Mouse (Mus musculus) intestine, embryonic 15.5 days (tissue): ENCODE data around the gene Tnfrsf1b. TPM values are rescaled to one million over a fixed set of nuclear protein-coding genes. Genes with fewer than 3 reads are reported as not detected.

Source experiments
- ATAC-seq: fragments of 200-750 bp; cut with Nextera tagmentation; 2 replicates; pipeline ENCODE4 v1.8.0; 2017; ENCODE audit warnings: moderate TSS enrichment, moderate library complexity
- H3K27ac ChIP-seq: fragments of 300-500 bp; sonication (generic); 2 replicates; pipeline ENCODE4 v1.5.1; 2015; ENCODE audit warnings: mild to moderate bottlenecking, inconsistent platforms
- H3K27me3 ChIP-seq: fragments of 300-500 bp; sonication (generic); replicated peaks from 2 replicates; pipeline ENCODE4 v1.6.1; 2015; ENCODE audit warnings: inconsistent platforms
- H3K36me3 ChIP-seq: fragments of 300-500 bp; sonication (generic); 2 replicates; pipeline ENCODE4 v1.6.1; 2015; ENCODE audit warnings: inconsistent platforms
- H3K4me1 ChIP-seq: fragments of 300-500 bp; sonication (generic); replicated peaks from 2 replicates; pipeline ENCODE4 v1.6.1; 2015; ENCODE audit warnings: inconsistent platforms
- H3K4me2 ChIP-seq: fragments of 300-500 bp; sonication (generic); replicated peaks from 2 replicates; pipeline ENCODE4 v1.6.1; 2015; ENCODE audit warnings: mild to moderate bottlenecking, inconsistent platforms
- H3K4me3 ChIP-seq: fragments of 300-500 bp; sonication (generic); replicated peaks from 2 replicates; pipeline ENCODE4 v1.5.1; 2015; ENCODE audit warnings: inconsistent platforms
- H3K9ac ChIP-seq: fragments of 300-500 bp; sonication (generic); 2 replicates; pipeline ENCODE4 v1.6.1; 2015; ENCODE audit warnings: inconsistent platforms
- H3K9me3 ChIP-seq: fragments of 300-500 bp; sonication (generic); 2 replicates; pipeline ENCODE4 v1.6.1; 2016; ENCODE audit warnings: inconsistent platforms
- WGBS: fragments of 180-500 bp; shearing (Covaris S2); methylation state at CpG from one replicate; pipeline ENCODE4 v1.1.7; 2015; 5-methylcytosine and 5-hydroxymethylcytosine counted together
- polyA plus RNA-seq: library from polyadenylated mRNA; unstranded; fragments of >200 nt; fragmentation: Nextera tagmentation; extraction: Ambion mirVana; gene quantifications from 2 replicates; pipeline ENCODE4 v1.2.1, GENCODE M21; 2015

Tnfrsf1b gene
- polyA plus RNA-seq, 1 experiment from 2014 or later = 5.9 TPM

- H3K9me3 ChIP-seq = no peaks in the 10 kb centered on the region
- H3K4me1 ChIP-seq = no peaks in the 10 kb centered on the region
- H3K27me3 ChIP-seq = no peaks in the 10 kb centered on the region
- H3K4me2 ChIP-seq = no peak overlapping the region
- no peak overlapping the region for H3K9ac ChIP-seq
- no peak overlapping the region for H3K27ac ChIP-seq
- no peaks in the 10 kb centered on the region for H3K36me3 ChIP-seq
- ATAC-seq = no peak
- H3K4me3 ChIP-seq = no peak overlapping the region
- WGBS = 91% methylated on average over 4 of the region's 4 CpGs
These were observed 4.9 kb upstream of the Tnfrsf1b start for GRCm38 (mm10) chr4:145251546-145251945.

GRCm38 (mm10) chr4:145250002-145250401 is 3.3 kb upstream of the Tnfrsf1b start:
- WGBS = 76% methylated on average over 4 of the region's 4 CpGs
- Histone ChIP-seq H3K27me3 (no peaks in the 10 kb centered on the region), H3K36me3 (no peaks in the 10 kb centered on the region), H3K9me3 (no peaks in the 10 kb centered on the region), H3K9ac (no peak overlapping the region), H3K27ac (no peak overlapping the region), H3K4me2 (no peak overlapping the region), H3K4me1 (no peaks in the 10 kb centered on the region), H3K4me3 (no peak overlapping the region)
- peak; percentile 41 for ATAC-seq

GRCm38 (mm10) chr4:145247556-145247955 is 886 bp upstream of the Tnfrsf1b start:
- Histone ChIP-seq H3K27me3 (no peaks in the 10 kb centered on the region), H3K27ac (no peak overlapping the region), H3K9ac (no peak overlapping the region), H3K9me3 (no peaks in the 10 kb centered on the region), H3K4me3 (no peak overlapping the region), H3K36me3 (no peaks in the 10 kb centered on the region), H3K4me1 (no peaks in the 10 kb centered on the region), H3K4me2 (no peak overlapping the region)
- WGBS = 71% methylated on average over 2 of the region's 2 CpGs
- ATAC-seq = no peak

GRCm38 (mm10) chr4:145245581-145245980 is 1.1 kb downstream of the Tnfrsf1b start:
- Histone ChIP-seq H3K36me3 (no peaks in the 10 kb centered on the region), H3K9me3 (no peaks in the 10 kb centered on the region), H3K27ac (no peak overlapping the region), H3K4me3 (no peak overlapping the region), H3K4me1 (no peaks in the 10 kb centered on the region), H3K27me3 (no peaks in the 10 kb centered on the region), H3K4me2 (peak overlapping the region; percentile 85), H3K9ac (no peak overlapping the region)
- 86% methylated on average over 3 of the region's 3 CpGs for whole genome bisulfite sequencing
- no peak for ATAC-seq

DNA sequence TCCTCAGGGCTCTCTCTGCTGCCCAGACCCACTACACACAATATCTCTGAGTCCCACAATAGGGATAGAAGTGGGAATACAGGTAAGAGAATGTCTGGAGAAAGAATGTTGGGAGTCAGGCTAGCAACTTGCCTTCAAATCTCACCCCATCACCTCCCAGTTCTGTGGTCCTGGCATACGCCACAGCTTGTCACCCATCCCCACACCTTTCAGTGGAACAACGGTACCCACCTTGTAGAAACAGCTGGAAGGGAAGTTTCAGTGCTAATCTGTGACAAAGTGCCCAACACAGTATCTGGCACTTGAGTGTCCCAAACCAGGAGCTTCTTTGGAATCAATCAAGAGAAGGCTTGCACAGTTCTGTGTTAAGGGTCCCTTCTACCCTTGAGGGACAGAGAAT is 2.0 kb downstream of the Tnfrsf1b start:
- Histone ChIP-seq H3K9ac (no peak overlapping the region), H3K27me3 (no peaks in the 10 kb centered on the region), H3K36me3 (no peaks in the 10 kb centered on the region), H3K4me1 (no peaks in the 10 kb centered on the region), H3K4me3 (no peak overlapping the region), H3K27ac (no peak overlapping the region), H3K9me3 (no peaks in the 10 kb centered on the region), H3K4me2 (no peak overlapping the region)
- ATAC-seq = no peak
- WGBS = 93% methylated on average over 2 of the region's 2 CpGs

- 62% methylated on average over 1 of the region's 1 CpGs for WGBS
- H3K9ac ChIP-seq = no peak overlapping the region
- H3K36me3 ChIP-seq = no peaks in the 10 kb centered on the region
- no peaks in the 10 kb centered on the region for H3K27me3 ChIP-seq
- no peaks in the 10 kb centered on the region for H3K9me3 ChIP-seq
- H3K27ac ChIP-seq = no peak overlapping the region
- H3K4me1 ChIP-seq = no peaks in the 10 kb centered on the region
- H3K4me3 ChIP-seq = no peak overlapping the region
- no peak for ATAC-seq
- no peak overlapping the region for H3K4me2 ChIP-seq
These were observed 3.8 kb downstream of the Tnfrsf1b start for GRCm38 (mm10) chr4:145242719-145243350.

- H3K27ac ChIP-seq = no peak overlapping the region
- ATAC-seq = no peak
- H3K27me3 ChIP-seq = no peaks in the 10 kb centered on the region
- no peak overlapping the region for H3K4me3 ChIP-seq
- no peaks in the 10 kb centered on the region for H3K36me3 ChIP-seq
- H3K9me3 ChIP-seq = no peaks in the 10 kb centered on the region
- no peaks in the 10 kb centered on the region for H3K4me1 ChIP-seq
- 74% methylated on average over 4 of the region's 4 CpGs for WGBS
- H3K4me2 ChIP-seq = no peak overlapping the region
- no peak overlapping the region for H3K9ac ChIP-seq
These were observed 5.9 kb downstream of the Tnfrsf1b start for GRCm38 (mm10) chr4:145240723-145241231.

- Histone ChIP-seq H3K4me1 (no peaks in the 10 kb centered on the region), H3K36me3 (no peaks in the 10 kb centered on the region), H3K27me3 (no peaks in the 10 kb centered on the region), H3K27ac (peak overlapping the region; percentile 56), H3K4me2 (no peak overlapping the region), H3K9me3 (no peaks in the 10 kb centered on the region), H3K4me3 (no peak overlapping the region), H3K9ac (no peak overlapping the region)
- peak; percentile 80 for ATAC-seq
- WGBS = 48% methylated on average over 4 of the region's 4 CpGs
These were observed 7.4 kb downstream of the Tnfrsf1b start for GRCm38 (mm10) chr4:145239049-145239830.

DNA sequence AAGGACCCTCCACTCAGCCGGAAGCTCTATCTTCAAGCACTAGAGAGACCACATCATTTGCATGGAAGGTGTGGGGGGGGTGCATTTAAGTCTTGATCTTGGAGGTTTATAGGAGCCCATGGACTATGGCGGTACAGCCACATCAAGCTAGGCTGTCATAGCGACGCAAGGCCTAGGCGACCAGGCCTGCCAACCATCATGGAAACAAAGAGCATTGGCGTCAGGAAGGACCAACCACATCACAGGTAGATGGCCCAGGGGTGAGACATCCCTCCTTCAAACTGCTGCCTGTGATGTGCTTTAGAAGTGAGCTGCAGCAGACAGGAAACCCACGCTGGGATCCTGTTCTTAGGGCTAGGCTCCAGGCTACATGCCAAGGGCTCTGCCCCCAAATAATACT is 10.6 kb downstream of the Tnfrsf1b start:
- Histone ChIP-seq H3K9ac (no peak overlapping the region), H3K27me3 (no peaks in the 10 kb centered on the region), H3K9me3 (no peaks in the 10 kb centered on the region), H3K27ac (no peak overlapping the region), H3K4me1 (0 out of 2 replicates have a peak, but pooled peaks cover 7% of the 10 kb centered on the region), H3K36me3 (no peaks in the 10 kb centered on the region), H3K4me2 (no peak overlapping the region), H3K4me3 (no peak overlapping the region)
- 84% methylated on average over 7 of the region's 7 CpGs for WGBS
- no peak for ATAC-seq

DNA sequence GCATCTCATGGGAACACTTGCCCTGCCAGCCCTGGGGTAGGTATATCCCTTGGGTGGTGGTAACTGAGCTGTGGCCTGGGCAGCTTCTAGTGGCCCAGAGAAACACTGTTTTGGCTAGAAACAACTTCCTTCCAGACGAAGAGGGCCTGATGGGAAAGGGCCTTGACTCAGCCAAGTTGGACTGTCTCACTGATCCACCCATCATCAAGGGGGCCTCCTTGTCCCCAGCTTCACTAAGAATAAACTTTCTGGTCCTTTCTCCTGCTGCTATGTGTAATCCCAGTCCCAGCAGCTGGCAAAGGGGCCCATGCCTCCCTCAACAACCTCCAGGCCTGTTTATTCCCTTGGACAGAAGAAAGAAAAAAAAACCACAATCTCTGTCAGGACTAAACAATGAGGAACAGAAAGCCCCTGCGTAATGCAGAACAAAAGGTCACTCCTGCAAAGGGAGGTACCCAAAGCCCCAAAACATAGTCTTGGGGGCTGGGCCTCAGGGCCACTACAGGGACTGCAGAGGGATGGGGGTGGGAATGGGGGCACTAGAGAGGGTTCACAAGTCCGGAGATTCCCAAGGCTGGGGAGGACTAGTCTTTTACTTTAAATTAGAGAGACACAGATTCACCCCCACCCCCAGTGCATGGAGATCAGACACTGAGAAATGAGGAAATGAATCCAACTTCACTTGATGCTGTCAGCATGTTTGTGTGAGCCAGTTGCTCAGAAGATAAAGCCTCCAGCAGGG is 13.0 kb downstream of the Tnfrsf1b start:
- Histone ChIP-seq H3K36me3 (no peaks in the 10 kb centered on the region), H3K4me1 (0 out of 2 replicates have a peak, but pooled peaks cover 7% of the 10 kb centered on the region), H3K27ac (no peak overlapping the region), H3K9me3 (no peaks in the 10 kb centered on the region), H3K9ac (no peak overlapping the region), H3K4me3 (no peak overlapping the region), H3K4me2 (no peak overlapping the region), H3K27me3 (no peaks in the 10 kb centered on the region)
- WGBS = 42% methylated on average over 3 of the region's 3 CpGs
- 0 out of 2 replicates have a peak, but pooled peaks have one; percentile 20 for ATAC-seq

DNA sequence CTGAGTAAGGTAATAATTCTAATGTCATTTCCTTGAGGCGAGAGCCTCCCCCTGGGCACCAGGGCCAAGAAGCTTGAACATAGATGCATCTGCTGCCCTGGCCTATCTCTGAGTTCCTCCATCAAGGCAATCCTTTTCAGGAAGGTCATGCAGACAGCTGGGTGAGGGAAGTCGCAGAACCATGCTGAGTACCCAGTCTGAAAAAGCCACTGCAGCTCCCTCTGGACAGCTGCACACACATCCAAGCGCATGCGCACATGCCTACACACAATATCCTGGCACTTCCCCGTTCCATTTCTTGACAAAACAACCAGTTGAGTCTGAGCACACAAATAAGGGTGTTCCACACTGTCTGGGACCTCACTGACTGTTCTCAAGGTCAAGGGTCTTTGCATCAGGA is 14.9 kb downstream of the Tnfrsf1b start:
- H3K9me3 ChIP-seq = no peaks in the 10 kb centered on the region
- H3K4me1 ChIP-seq = 0 out of 2 replicates have a peak, but pooled peaks cover 7% of the 10 kb centered on the region
- H3K27me3 ChIP-seq = no peaks in the 10 kb centered on the region
- no peak overlapping the region for H3K4me2 ChIP-seq
- WGBS = 88% methylated on average over 5 of the region's 5 CpGs
- H3K9ac ChIP-seq = no peak overlapping the region
- no peak for ATAC-seq
- no peak overlapping the region for H3K4me3 ChIP-seq
- no peaks in the 10 kb centered on the region for H3K36me3 ChIP-seq
- H3K27ac ChIP-seq = no peak overlapping the region

- ATAC-seq = no peak
- 80% methylated on average over 2 of the region's 2 CpGs for WGBS
These were observed 16.0 kb downstream of the Tnfrsf1b start for GRCm38 (mm10) chr4:145230647-145231046.

More at GRCm38 (mm10) chr4:145230647-145231046, 16.0 kb downstream of the Tnfrsf1b start:
- 0 out of 2 replicates have a peak, but pooled peaks cover 7% of the 10 kb centered on the region for H3K4me1 ChIP-seq
- no peak overlapping the region for H3K4me2 ChIP-seq
- no peak overlapping the region for H3K9ac ChIP-seq
- no peak overlapping the region for H3K27ac ChIP-seq
- no peaks in the 10 kb centered on the region for H3K36me3 ChIP-seq
- no peaks in the 10 kb centered on the region for H3K27me3 ChIP-seq
- no peak overlapping the region for H3K4me3 ChIP-seq
- no peaks in the 10 kb centered on the region for H3K9me3 ChIP-seq
